Mouse (Mus musculus) lung, embryonic 15.5 days (tissue): Measurements from ENCODE around the gene Lyrm2. TPM values are rescaled to one million over a fixed set of nuclear protein-coding genes. Genes with fewer than 3 reads are reported as not detected.

ENCODE experiments used
- ATAC-seq: fragments of 200-750 bp; cut with Nextera tagmentation; 2 replicates; pipeline ENCODE4 v1.8.0; 2017; ENCODE audit warnings: moderate number of reproducible peaks, borderline replicate concordance; ENCODE audit not compliant: low FRiP score, low TSS enrichment; ENCODE audit errors: extremely low read depth
- H3K27ac ChIP-seq: fragments of 300-500 bp; sonication (generic); 2 replicates; pipeline ENCODE4 v1.5.1; 2015; ENCODE audit warnings: moderate library complexity, mild to moderate bottlenecking, inconsistent platforms
- H3K27me3 ChIP-seq: fragments of 300-500 bp; sonication (generic); 2 replicates; pipeline ENCODE4 v1.6.1; 2015; ENCODE audit warnings: inconsistent platforms
- H3K36me3 ChIP-seq: fragments of 300-500 bp; sonication (generic); 2 replicates; pipeline ENCODE4 v1.6.1; 2015; ENCODE audit warnings: inconsistent platforms
- H3K4me1 ChIP-seq: fragments of 300-500 bp; sonication (generic); 2 replicates; pipeline ENCODE4 v1.6.1; 2015; ENCODE audit warnings: inconsistent platforms
- H3K4me2 ChIP-seq: fragments of 300-500 bp; sonication (generic); 2 replicates; pipeline ENCODE4 v1.6.1; 2015; ENCODE audit warnings: inconsistent platforms, mild to moderate bottlenecking, moderate library complexity
- H3K4me3 ChIP-seq: fragments of 300-500 bp; sonication (generic); 2 replicates; pipeline ENCODE4 v1.5.1; 2015; ENCODE audit warnings: mild to moderate bottlenecking, inconsistent platforms
- H3K9ac ChIP-seq: fragments of 300-500 bp; sonication (generic); 2 replicates; pipeline ENCODE4 v1.6.1; 2015; ENCODE audit warnings: inconsistent platforms
- H3K9me3 ChIP-seq: fragments of 300-500 bp; sonication (generic); 2 replicates; pipeline ENCODE4 v1.6.1; 2016; ENCODE audit warnings: inconsistent platforms
- WGBS: fragments of 180-500 bp; shearing (Covaris S2); methylation state at CpG from one replicate; pipeline ENCODE4 v1.1.7; 2015; 5-methylcytosine and 5-hydroxymethylcytosine counted together
- polyA plus RNA-seq: library from polyadenylated mRNA; unstranded; fragments of >200 nt; fragmentation: Nextera tagmentation; extraction: Ambion mirVana; gene quantifications from 2 replicates; pipeline ENCODE4 v1.2.1, GENCODE M21; 2015

Lyrm2 gene
- polyA plus RNA-seq, 1 experiment from 2014 or later = 88.9 TPM

- no peaks in the 10 kb centered on the region for H3K36me3 ChIP-seq
- no peak overlapping the region for H3K4me2 ChIP-seq
- no peaks in the 10 kb centered on the region for H3K9me3 ChIP-seq
- H3K9ac ChIP-seq = no peak overlapping the region
- no peak for ATAC-seq
- H3K27me3 ChIP-seq = no peaks in the 10 kb centered on the region
- no peak overlapping the region for H3K27ac ChIP-seq
- no peaks in the 10 kb centered on the region for H3K4me1 ChIP-seq
- 87% methylated on average over 3 of the region's 3 CpGs for WGBS
- no peak overlapping the region for H3K4me3 ChIP-seq
These were observed 20.6 kb downstream of the Lyrm2 start for GRCm38 (mm10) chr4:32820676-32821075.

GRCm38 (mm10) chr4:32824254-32824653, 24.2 kb downstream of the Lyrm2 start:
- no peak overlapping the region for H3K4me2 ChIP-seq
- no peaks in the 10 kb centered on the region for H3K9me3 ChIP-seq
- no peak for ATAC-seq
- H3K4me1 ChIP-seq = no peaks in the 10 kb centered on the region
- H3K9ac ChIP-seq = no peak overlapping the region
- H3K4me3 ChIP-seq = no peak overlapping the region
- 53% methylated on average over 8 of the region's 8 CpGs for WGBS
- H3K36me3 ChIP-seq = no peaks in the 10 kb centered on the region
- no peaks in the 10 kb centered on the region for H3K27me3 ChIP-seq
- no peak overlapping the region for H3K27ac ChIP-seq

- ATAC-seq = no peak
- Histone ChIP-seq H3K4me2 (no peak overlapping the region), H3K9ac (no peak overlapping the region), H3K9me3 (no peaks in the 10 kb centered on the region), H3K36me3 (no peaks in the 10 kb centered on the region), H3K4me1 (no peaks in the 10 kb centered on the region), H3K4me3 (no peak overlapping the region), H3K27ac (no peak overlapping the region), H3K27me3 (no peaks in the 10 kb centered on the region)
- 52% methylated on average over 7 of the region's 7 CpGs for WGBS
These were observed 26.9 kb downstream of the Lyrm2 start for GRCm38 (mm10) chr4:32826925-32827324.

- H3K9me3 ChIP-seq = no peaks in the 10 kb centered on the region
- 82% methylated on average over 10 of the region's 10 CpGs for WGBS
- H3K27me3 ChIP-seq = no peaks in the 10 kb centered on the region
- no peak overlapping the region for H3K27ac ChIP-seq
- no peak overlapping the region for H3K9ac ChIP-seq
- ATAC-seq = no peak
- no peak overlapping the region for H3K4me2 ChIP-seq
- no peak overlapping the region for H3K4me3 ChIP-seq
- H3K36me3 ChIP-seq = no peaks in the 10 kb centered on the region
- no peaks in the 10 kb centered on the region for H3K4me1 ChIP-seq
These were observed 28.5 kb downstream of the Lyrm2 start for GRCm38 (mm10) chr4:32828385-32829077.

- no peak overlapping the region for H3K4me3 ChIP-seq
- H3K36me3 ChIP-seq = no peaks in the 10 kb centered on the region
- no peak for ATAC-seq
- H3K27me3 ChIP-seq = no peaks in the 10 kb centered on the region
- H3K27ac ChIP-seq = no peak overlapping the region
- 36% methylated on average over 10 of the region's 10 CpGs for WGBS
- H3K4me2 ChIP-seq = no peak overlapping the region
- no peaks in the 10 kb centered on the region for H3K9me3 ChIP-seq
- H3K4me1 ChIP-seq = no peaks in the 10 kb centered on the region
- H3K9ac ChIP-seq = no peak overlapping the region
These were observed 29.3 kb downstream of the Lyrm2 start for GRCm38 (mm10) chr4:32829316-32829715.

- ATAC-seq = no peak
- H3K27ac ChIP-seq = no peak overlapping the region
- H3K9ac ChIP-seq = no peak overlapping the region
- H3K27me3 ChIP-seq = no peaks in the 10 kb centered on the region
- H3K4me1 ChIP-seq = no peaks in the 10 kb centered on the region
- peak overlapping the region; percentile 20 for H3K4me3 ChIP-seq
- 49% methylated on average over 17 of the region's 17 CpGs for WGBS
- no peaks in the 10 kb centered on the region for H3K36me3 ChIP-seq
- H3K9me3 ChIP-seq = no peaks in the 10 kb centered on the region
- H3K4me2 ChIP-seq = peak overlapping the region; percentile 48
These were observed 33.6 kb downstream of the Lyrm2 start for GRCm38 (mm10) chr4:32833494-32834282.

GRCm38 (mm10) chr4:32834541-32834940, 34.5 kb downstream of the Lyrm2 start:
- WGBS = 64% methylated on average over 3 of the region's 3 CpGs
- no peak for ATAC-seq
- H3K4me2 ChIP-seq = no peak overlapping the region
- H3K36me3 ChIP-seq = no peaks in the 10 kb centered on the region
- H3K4me3 ChIP-seq = no peak overlapping the region
- no peaks in the 10 kb centered on the region for H3K9me3 ChIP-seq
- H3K4me1 ChIP-seq = no peaks in the 10 kb centered on the region
- H3K27me3 ChIP-seq = no peaks in the 10 kb centered on the region
- no peak overlapping the region for H3K9ac ChIP-seq
- H3K27ac ChIP-seq = no peak overlapping the region

GRCm38 (mm10) chr4:32836071-32836470, 36.0 kb downstream of the Lyrm2 start:
- ATAC-seq = no peak
- no peaks in the 10 kb centered on the region for H3K4me1 ChIP-seq
- no peak overlapping the region for H3K4me2 ChIP-seq
- H3K27me3 ChIP-seq = no peaks in the 10 kb centered on the region
- H3K9me3 ChIP-seq = no peaks in the 10 kb centered on the region
- no peak overlapping the region for H3K9ac ChIP-seq
- H3K4me3 ChIP-seq = no peak overlapping the region
- H3K36me3 ChIP-seq = no peaks in the 10 kb centered on the region
- H3K27ac ChIP-seq = no peak overlapping the region
- WGBS = 85% methylated on average over 9 of the region's 9 CpGs

GRCm38 (mm10) chr4:32838401-32838800, 38.3 kb downstream of the Lyrm2 start:
- no peak overlapping the region for H3K4me3 ChIP-seq
- no peak overlapping the region for H3K9ac ChIP-seq
- no peaks in the 10 kb centered on the region for H3K27me3 ChIP-seq
- H3K36me3 ChIP-seq = no peaks in the 10 kb centered on the region
- ATAC-seq = no peak
- no peak overlapping the region for H3K4me2 ChIP-seq
- 87% methylated on average over 3 of the region's 3 CpGs for WGBS
- H3K4me1 ChIP-seq = no peaks in the 10 kb centered on the region
- no peak overlapping the region for H3K27ac ChIP-seq
- H3K9me3 ChIP-seq = no peaks in the 10 kb centered on the region

Other genes with a start within 250 kb of the Lyrm2 start
- gene Gja10, start 197.5 kb upstream of the Lyrm2 start, polyA plus RNA-seq = not detected in 2 replicates
- gene Casp8ap2, start 184.8 kb upstream of the Lyrm2 start, polyA plus RNA-seq = 60.2 and 64.0 TPM in 2 replicates
- 10.8 and 12.5 TPM in 2 replicates for gene Mdn1, start 143.1 kb upstream of the Lyrm2 start, polyA plus RNA-seq
- 3.0 and 4.0 TPM in 2 replicates for gene Ankrd6, start 150.6 kb downstream of the Lyrm2 start, polyA plus RNA-seq
- gene Rragd, start 182.8 kb downstream of the Lyrm2 start, polyA plus RNA-seq = 2.6 and 2.7 TPM in 2 replicates
- gene Ube2j1, start 231.2 kb downstream of the Lyrm2 start, polyA plus RNA-seq = 48.3 and 52.9 TPM in 2 replicates